Mouse (Mus musculus): ENCODE measurements around the gene Zfp600.
"Not testable (repeated sequence)": the region's sequence is repeated elsewhere in the genome, so short reads cannot be mapped to it uniquely, and the experiment has no call there.

Zfp600 gene

DNA sequence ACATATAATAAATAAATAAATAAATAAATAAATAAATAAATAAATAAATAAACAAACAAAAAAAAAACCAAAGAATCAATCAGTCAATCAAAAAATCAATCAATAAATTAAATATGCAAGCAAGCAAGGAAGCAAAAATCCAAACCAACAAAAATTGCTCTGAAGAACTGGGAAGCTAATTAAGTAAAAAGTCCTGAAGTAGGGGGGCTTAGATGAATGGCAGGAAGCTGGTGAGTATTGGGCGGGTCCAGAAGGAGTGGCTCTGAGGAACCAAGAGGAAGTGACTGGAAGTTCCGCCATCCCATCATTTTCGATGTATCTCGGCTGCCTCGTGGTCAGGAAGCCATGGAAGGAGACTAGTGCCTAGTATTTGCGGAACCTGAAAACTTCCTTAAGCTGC lies at the start of gene Zfp600:
Gene Zfp600, plus strand, starts transcription at position 301 of the 400 bp plus-strand sequence.
- DNase-seq, result not testable (repeated sequence)

GRCm38 (mm10) chr4:146162893-146163292 lies 6.3 kb downstream of the Zfp600 start:
- DNase-seq, result not testable (repeated sequence)

GRCm38 (mm10) chr4:146167202-146167832 lies 10.7 kb downstream of the Zfp600 start:
- DNase-seq, result not testable (repeated sequence)

GRCm38 (mm10) chr4:146167879-146168532 lies 11.4 kb downstream of the Zfp600 start:
- peak in 1 of 2 experiments; percentile 18 for DNase-seq

GRCm38 (mm10) chr4:146168730-146169215 lies 12.1 kb downstream of the Zfp600 start:
- not testable (repeated sequence) for DNase-seq

GRCm38 (mm10) chr4:146173378-146174226 lies 17.0 kb downstream of the Zfp600 start:
- peak; percentile 12 to 29 for DNase-seq

DNA sequence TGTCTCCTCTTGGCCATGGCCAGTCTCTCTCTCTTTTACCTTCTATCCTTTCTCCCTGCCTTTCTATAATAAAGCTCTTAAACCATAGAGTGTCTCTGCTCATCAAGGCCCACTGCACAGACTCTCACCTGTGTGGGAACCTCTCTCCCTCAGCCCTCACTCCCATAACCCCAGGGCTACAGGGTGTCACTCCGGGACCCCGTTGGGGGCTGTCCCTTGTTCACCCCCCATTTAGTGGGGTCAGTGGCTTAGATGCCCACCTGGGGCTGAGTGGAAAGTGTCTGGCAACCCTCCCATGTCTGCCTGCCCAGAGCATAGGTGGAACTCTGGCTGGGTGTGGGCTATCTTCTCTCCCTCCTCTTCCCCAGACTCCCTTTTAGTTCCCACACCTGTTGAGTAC lies 47.7 kb downstream of the Zfp600 start:
- peak in 1 of 2 experiments; percentile 4 for DNase-seq

- DNase-seq, result not testable (repeated sequence)
Observed at GRCm38 (mm10) chr4:146239252-146240244, 82.9 kb downstream of the Zfp600 start.

GRCm38 (mm10) chr4:146242119-146242518 lies 85.5 kb downstream of the Zfp600 start:
- peak in 1 of 2 experiments; percentile 5 for DNase-seq

Measured in spleen, adult 18-20 months (tissue).